Mouse (Mus musculus): Measurements from ENCODE around the gene Lipa. TPM values are rescaled to one million over a fixed set of nuclear protein-coding genes. Genes with fewer than 3 reads are reported as not detected.

Lipa gene
- total RNA-seq, 4 experiments from 2014 or later = 19.3 to 28.7 (median 24.5) TPM

- no peak for DNase-seq (ENCODE audit: low spot score in 2 of 2)
Measured at GRCm38 (mm10) chr19:34468794-34469193, 58.5 kb downstream of the Lipa start.

GRCm38 (mm10) chr19:34468216-34468615, 59.1 kb downstream of the Lipa start:
- DNase-seq (ENCODE audit: low spot score in 2 of 2) = no peak

GRCm38 (mm10) chr19:34464453-34464852, 62.8 kb downstream of the Lipa start:
- no peak for DNase-seq (ENCODE audit: low spot score in 2 of 2)

- no peak for DNase-seq (ENCODE audit: low spot score in 2 of 2)
Measured at GRCm38 (mm10) chr19:34461451-34462019, 65.7 kb downstream of the Lipa start.

- DNase-seq (ENCODE audit: low spot score in 2 of 2) = no peak
Measured at GRCm38 (mm10) chr19:34450784-34451370, 76.4 kb downstream of the Lipa start.

- DNase-seq (ENCODE audit: low spot score in 2 of 2) = no peak
Measured at GRCm38 (mm10) chr19:34448851-34449250, 78.4 kb downstream of the Lipa start.

GRCm38 (mm10) chr19:34445410-34446012, 81.8 kb downstream of the Lipa start:
- no peak for DNase-seq (ENCODE audit: low spot score in 2 of 2)

GRCm38 (mm10) chr19:34444785-34445184, 82.5 kb downstream of the Lipa start:
- DNase-seq (ENCODE audit: low spot score in 2 of 2) = no peak

Other genes starting within 250 kb of the Lipa start
- 1 to 10 TPM in 3 of 4 experiments, under 1 TPM in 1; 0.50 to 4.2 (median 2.6) TPM for gene Fas, start 236.8 kb downstream of the Lipa start, total RNA-seq (2022)
- gene Ch25h, start 52.3 kb downstream of the Lipa start, total RNA-seq (2022) = 1 to 10 TPM in 2 of 4 experiments, not detected in 2; 2.6 to 4.6 TPM
- gene Ifit2, start 23.2 kb upstream of the Lipa start, total RNA-seq (2022) = 1 to 10 TPM; 4.6 to 9.0 (median 6.7) TPM
- 10 to 100 TPM in 2 of 4 experiments, 1 to 10 TPM in 2; 4.1 to 20.9 (median 10.0) TPM for gene Ifit3, start 56.1 kb upstream of the Lipa start, total RNA-seq (2022)
- gene Ifit1bl1, start 74.5 kb upstream of the Lipa start, total RNA-seq (2022) = 1 to 10 TPM; 1.3 to 2.1 (median 1.6) TPM
- gene Ifit3b, start 80.5 kb upstream of the Lipa start, total RNA-seq (2022) = 1 to 10 TPM; 2.5 to 8.8 (median 4.8) TPM
- gene Ifit1bl2, start 113.3 kb upstream of the Lipa start, total RNA-seq (2022) = under 1 TPM; 0.54 to 0.70 (median 0.57) TPM
- gene Ifit1, start 113.4 kb upstream of the Lipa start, total RNA-seq (2022) = 1 to 10 TPM in 2 of 4 experiments, under 1 TPM in 2; 0.62 to 3.7 (median 2.1) TPM
- gene Slc16a12, start 219.8 kb upstream of the Lipa start, total RNA-seq (2022) = 1 to 10 TPM; 2.0 to 4.2 (median 2.5) TPM